Mouse (Mus musculus): ENCODE measurements around the gene Tnfsf14. TPM values are rescaled to one million over a fixed set of nuclear protein-coding genes. Genes with fewer than 3 reads are reported as not detected.

The Tnfsf14 gene
- polyA plus RNA-seq, 1 experiment from 2014 or later, result 0.23 TPM

GRCm38 (mm10) chr17:57148994-57149803 is 44.8 kb downstream of the Tnfsf14 start, which contains the start of gene Cd70:
TSS of gene Cd70 (minus strand) at chr17:57149777.
- no peak within 1 kb of the TSS for H3K27ac ChIP-seq
- WGBS, result 4% methylated on average over 39 of the region's 39 CpGs
- no peak for ATAC-seq
- H3K36me3 ChIP-seq, result no peaks in the 10 kb centered on the region
- H3K9ac ChIP-seq, result peak within 1 kb of the TSS; percentile 17; the same call in 1 of the 2 replicates
- H3K4me2 ChIP-seq (replicated peaks), result peak within 1 kb of the TSS; percentile 57
- no peaks in the 10 kb centered on the region for H3K9me3 ChIP-seq
- H3K27me3 ChIP-seq (replicated peaks), result peaks cover 33% of the 10 kb centered on the region
- 0 out of 2 replicates have a peak, but pooled peaks cover 3% of the 10 kb centered on the region for H3K4me1 ChIP-seq (replicated peaks)
- H3K4me3 ChIP-seq (replicated peaks), result peak within 1 kb of the TSS; percentile 24

- no peak for ATAC-seq
- peaks cover 33% of the 10 kb centered on the region for H3K27me3 ChIP-seq (replicated peaks)
These were observed 45.6 kb downstream of the Tnfsf14 start for GRCm38 (mm10) chr17:57148343-57148742.

GRCm38 (mm10) chr17:57145115-57145514 is 48.9 kb downstream of the Tnfsf14 start:
- H3K4me1 ChIP-seq (replicated peaks), result 0 out of 2 replicates have a peak, but pooled peaks cover 3% of the 10 kb centered on the region
- H3K4me3 ChIP-seq (replicated peaks), result no peak overlapping the region
- no peak overlapping the region for H3K9ac ChIP-seq
- no peaks in the 10 kb centered on the region for H3K9me3 ChIP-seq
- H3K36me3 ChIP-seq, result no peaks in the 10 kb centered on the region
- WGBS, result 75% methylated on average over 1 of the region's 1 CpGs
- no peak for ATAC-seq
- no peak overlapping the region for H3K27ac ChIP-seq
- no peak overlapping the region for H3K4me2 ChIP-seq (replicated peaks)
- H3K27me3 ChIP-seq (replicated peaks), result peaks cover 27% of the 10 kb centered on the region

More at GRCm38 (mm10) chr17:57148343-57148742, 45.6 kb downstream of the Tnfsf14 start:
- H3K36me3 ChIP-seq, result no peaks in the 10 kb centered on the region
- no peak overlapping the region for H3K9ac ChIP-seq
- H3K27ac ChIP-seq, result no peak overlapping the region
- 71% methylated on average over 4 of the region's 4 CpGs for WGBS
- no peaks in the 10 kb centered on the region for H3K9me3 ChIP-seq
- no peak overlapping the region for H3K4me3 ChIP-seq (replicated peaks)
- H3K4me1 ChIP-seq (replicated peaks), result 0 out of 2 replicates have a peak, but pooled peaks cover 3% of the 10 kb centered on the region
- H3K4me2 ChIP-seq (replicated peaks), result no peak overlapping the region

GRCm38 (mm10) chr17:57143704-57144103 is 50.3 kb downstream of the Tnfsf14 start:
- WGBS, result 63% methylated on average over 3 of the region's 3 CpGs
- ATAC-seq, result no peak

GRCm38 (mm10) chr17:57139708-57140107 is 54.3 kb downstream of the Tnfsf14 start:
- H3K9ac ChIP-seq, result no peak overlapping the region
- H3K4me3 ChIP-seq (replicated peaks), result no peak overlapping the region
- H3K27me3 ChIP-seq (replicated peaks), result no peaks in the 10 kb centered on the region
- no peaks in the 10 kb centered on the region for H3K4me1 ChIP-seq (replicated peaks)
- H3K9me3 ChIP-seq, result no peaks in the 10 kb centered on the region
- no peaks in the 10 kb centered on the region for H3K36me3 ChIP-seq
- no peak for ATAC-seq
- 75% methylated on average over 3 of the region's 3 CpGs for WGBS
- no peak overlapping the region for H3K4me2 ChIP-seq (replicated peaks)
- no peak overlapping the region for H3K27ac ChIP-seq

More at GRCm38 (mm10) chr17:57143704-57144103, 50.3 kb downstream of the Tnfsf14 start:
- no peak overlapping the region for H3K4me2 ChIP-seq (replicated peaks)
- H3K4me1 ChIP-seq (replicated peaks), result no peaks in the 10 kb centered on the region
- H3K36me3 ChIP-seq, result no peaks in the 10 kb centered on the region
- no peaks in the 10 kb centered on the region for H3K9me3 ChIP-seq
- no peak overlapping the region for H3K27ac ChIP-seq
- H3K27me3 ChIP-seq (replicated peaks), result peaks cover 13% of the 10 kb centered on the region
- H3K9ac ChIP-seq, result no peak overlapping the region
- H3K4me3 ChIP-seq (replicated peaks), result no peak overlapping the region

Other genes with a start within 250 kb of the Tnfsf14 start
- 0.46 and 1.00 TPM in 2 replicates for gene Acer1, start 212.1 kb downstream of the Tnfsf14 start, polyA plus RNA-seq (2015; fragmentation: Nextera tagmentation; extraction: Ambion mirVana)
- 149 and 166 TPM in 2 replicates for gene Clpp, start 203.9 kb downstream of the Tnfsf14 start, polyA plus RNA-seq (2015; fragmentation: Nextera tagmentation; extraction: Ambion mirVana)
- 41.1 and 42.4 TPM in 2 replicates for gene Alkbh7, start 196.8 kb downstream of the Tnfsf14 start, polyA plus RNA-seq (2015; fragmentation: Nextera tagmentation; extraction: Ambion mirVana)
- gene Pspn, start 194.2 kb downstream of the Tnfsf14 start, polyA plus RNA-seq (2015; fragmentation: Nextera tagmentation; extraction: Ambion mirVana), result 0.45 TPM in 1 of 2 replicates, not detected in the other
- 60.0 and 61.8 TPM in 2 replicates for gene Gtf2f1, start 182.9 kb downstream of the Tnfsf14 start, polyA plus RNA-seq (2015; fragmentation: Nextera tagmentation; extraction: Ambion mirVana)
- 0.24 and 0.42 TPM in 2 replicates for gene Gm17949, start 182.7 kb downstream of the Tnfsf14 start, polyA plus RNA-seq (2015; fragmentation: Nextera tagmentation; extraction: Ambion mirVana)
- 37.5 and 38.9 TPM in 2 replicates for gene Khsrp, start 162.7 kb downstream of the Tnfsf14 start, polyA plus RNA-seq (2015; fragmentation: Nextera tagmentation; extraction: Ambion mirVana)
- gene Slc25a41, start 152.5 kb downstream of the Tnfsf14 start, polyA plus RNA-seq (2015; fragmentation: Nextera tagmentation; extraction: Ambion mirVana), result not detected in 2 replicates
- gene Crb3, start 135.1 kb downstream of the Tnfsf14 start, polyA plus RNA-seq (2015; fragmentation: Nextera tagmentation; extraction: Ambion mirVana), result 90.2 and 91.6 TPM in 2 replicates
- gene Slc25a23, start 134.3 kb downstream of the Tnfsf14 start, polyA plus RNA-seq (2015; fragmentation: Nextera tagmentation; extraction: Ambion mirVana), result 7.8 and 8.8 TPM in 2 replicates
- 6.5 and 6.7 TPM in 2 replicates for gene Dennd1c, start 115.7 kb downstream of the Tnfsf14 start, polyA plus RNA-seq (2015; fragmentation: Nextera tagmentation; extraction: Ambion mirVana)
- gene Tubb4a, start 106.4 kb downstream of the Tnfsf14 start, polyA plus RNA-seq (2015; fragmentation: Nextera tagmentation; extraction: Ambion mirVana), result 24.2 and 27.1 TPM in 2 replicates
- 8.3 and 8.9 TPM in 2 replicates for gene Tnfsf9, start 88.9 kb downstream of the Tnfsf14 start, polyA plus RNA-seq (2015; fragmentation: Nextera tagmentation; extraction: Ambion mirVana)
- gene Cd70, start 44.4 kb downstream of the Tnfsf14 start, polyA plus RNA-seq (2015; fragmentation: Nextera tagmentation; extraction: Ambion mirVana), result 0.23 TPM in 1 of 2 replicates, not detected in the other
- 4.3 and 7.7 TPM in 2 replicates for gene C3, start 34.0 kb upstream of the Tnfsf14 start, polyA plus RNA-seq (2015; fragmentation: Nextera tagmentation; extraction: Ambion mirVana)
- 32.6 and 34.7 TPM in 2 replicates for gene Gpr108, start 54.3 kb upstream of the Tnfsf14 start, polyA plus RNA-seq (2015; fragmentation: Nextera tagmentation; extraction: Ambion mirVana)
- gene Trip10, start 55.3 kb upstream of the Tnfsf14 start, polyA plus RNA-seq (2015; fragmentation: Nextera tagmentation; extraction: Ambion mirVana), result 45.2 and 46.1 TPM in 2 replicates
- 3.2 TPM in 2 replicates for gene Vav1, start 84.9 kb upstream of the Tnfsf14 start, polyA plus RNA-seq (2015; fragmentation: Nextera tagmentation; extraction: Ambion mirVana)
- gene Adgre1, start 164.5 kb upstream of the Tnfsf14 start, polyA plus RNA-seq (2015; fragmentation: Nextera tagmentation; extraction: Ambion mirVana), result 5.7 and 6.3 TPM in 2 replicates